Mouse (Mus musculus) kidney, postnatal 10 days (tissue): ENCODE measurements at regions not wholly inside any gene's neighbourhood (a gene's known extent, or its start where the extent isn't known, plus 50 kb on each side); places are given as distances from the start of the nearest gene placed in this dataset.

Experiments
- DNase-seq: peaks from one replicate; pipeline ENCODE4 v3.0.0; 2021; ENCODE audit warnings: mixed read lengths

- no peak for DNase-seq
These were observed 244.9 kb upstream of the Nmur2 start for GRCm38 (mm10) chr11:56285575-56286260.

- no peak for DNase-seq
These were observed 240.4 kb upstream of the Nmur2 start for GRCm38 (mm10) chr11:56281201-56281600.

GRCm38 (mm10) chr11:56280216-56280615 lies 239.4 kb upstream of the Nmur2 start:
- no peak for DNase-seq

GRCm38 (mm10) chr11:56269915-56270493 lies 229.2 kb upstream of the Nmur2 start:
- DNase-seq, result no peak

GRCm38 (mm10) chr11:56262726-56263125 lies 221.9 kb upstream of the Nmur2 start:
- peak; percentile 4 for DNase-seq

- DNase-seq, result no peak
These were observed 215.5 kb upstream of the Nmur2 start for GRCm38 (mm10) chr11:56256356-56256755.

GRCm38 (mm10) chr11:56254437-56254836 lies 213.6 kb upstream of the Nmur2 start:
- DNase-seq, result no peak

- no peak for DNase-seq
These were observed 206.6 kb upstream of the Nmur2 start for GRCm38 (mm10) chr11:56247333-56247823.

- DNase-seq, result no peak
These were observed 205.9 kb upstream of the Nmur2 start for GRCm38 (mm10) chr11:56246549-56247332.

- no peak for DNase-seq
These were observed 204.1 kb upstream of the Nmur2 start for GRCm38 (mm10) chr11:56244951-56245350.

GRCm38 (mm10) chr11:56243447-56243846 lies 202.6 kb upstream of the Nmur2 start:
- no peak for DNase-seq

- DNase-seq, result no peak
These were observed 197.9 kb upstream of the Nmur2 start for GRCm38 (mm10) chr11:56238745-56239144.

- peak; percentile 17 for DNase-seq
These were observed 184.2 kb upstream of the Nmur2 start for GRCm38 (mm10) chr11:56224999-56225398.

- DNase-seq, result no peak
These were observed 174.9 kb upstream of the Nmur2 start for GRCm38 (mm10) chr11:56215706-56216105.

GRCm38 (mm10) chr11:56201844-56202243 lies 161.0 kb upstream of the Nmur2 start:
- no peak for DNase-seq

- DNase-seq, result no peak
These were observed 154.5 kb upstream of the Nmur2 start for GRCm38 (mm10) chr11:56195316-56195715.

- no peak for DNase-seq
These were observed 152.6 kb upstream of the Nmur2 start for GRCm38 (mm10) chr11:56193426-56193825.

- DNase-seq, result no peak
These were observed 133.1 kb upstream of the Nmur2 start for GRCm38 (mm10) chr11:56173895-56174294.

- DNase-seq, result no peak
These were observed 132.4 kb upstream of the Nmur2 start for GRCm38 (mm10) chr11:56173246-56173645.

- DNase-seq, result no peak
These were observed 128.8 kb upstream of the Nmur2 start for GRCm38 (mm10) chr11:56169576-56169975.

GRCm38 (mm10) chr11:56166849-56167248 lies 126.0 kb upstream of the Nmur2 start:
- DNase-seq, result no peak

- no peak for DNase-seq
These were observed 124.9 kb upstream of the Nmur2 start for GRCm38 (mm10) chr11:56165759-56166158.

GRCm38 (mm10) chr11:56160286-56160685 lies 119.5 kb upstream of the Nmur2 start:
- DNase-seq, result no peak
